Mouse (Mus musculus) left cerebral cortex, postnatal 4 days (tissue): ENCODE data around the gene Atp10b. TPM values are rescaled to one million over a fixed set of nuclear protein-coding genes. Genes with fewer than 3 reads are reported as not detected.

Experiments used
- total RNA-seq, 2 experiments: library from RNA; stranded (reverse); gene quantifications; 2 replicates each; pipeline ENCODE4 v1.2.3; 2021

Gene Atp10b
- total RNA-seq, 2 experiments from 2014 or later = 2.2 to 2.3 TPM

Other genes starting within 250 kb of the Atp10b start
- gene Gm9972, start 114.1 kb upstream of the Atp10b start, total RNA-seq = not detected